Mouse (Mus musculus): ENCODE data around the gene Ndufc2.

- TF ChIP-seq CTCF (IDR thresholded peaks at IDR 0.05; ENCODE audit: borderline replicate concordance, insufficient read depth, low read length) (no peak), POLR2A (IDR thresholded peaks at IDR 0.05; ENCODE audit: low read depth, low read length) (no peak)
Measured at GRCm38 (mm10) chr7:97413981-97414380, 14.2 kb downstream of the Ndufc2 start.

All from embryonic fibroblast, embryonic 13.5 days (primary cell).